Mouse (Mus musculus) embryonic fibroblast, embryonic 13.5 days (primary cell): ENCODE results near the gene Sdk1. TPM values are rescaled to one million over a fixed set of nuclear protein-coding genes. Genes with fewer than 3 reads are reported as not detected.

ENCODE experiments used
- H3K27ac ChIP-seq: 2 replicates; pipeline ENCODE4 v1.5.1; 2012; ENCODE audit warnings: low read length, control low read depth, inconsistent platforms; ENCODE audit not compliant: insufficient read depth
- H3K4me1 ChIP-seq: 2 replicates; pipeline ENCODE4 v1.6.1; 2011; ENCODE audit warnings: low read length; ENCODE audit not compliant: control insufficient read depth, insufficient read depth
- H3K4me3 ChIP-seq: 2 replicates; pipeline ENCODE4 v1.5.1; 2011; ENCODE audit warnings: mild to moderate bottlenecking, control low read depth, low read length; ENCODE audit not compliant: insufficient read depth
- CTCF ChIP-seq: IDR thresholded peaks from 2 replicates; pipeline ENCODE4 v1.5.1; 2011; ENCODE audit warnings: mild to moderate bottlenecking, control low read depth, low read length, moderate library complexity, borderline replicate concordance; ENCODE audit not compliant: insufficient read depth
- POLR2A ChIP-seq: IDR thresholded peaks from 2 replicates; pipeline ENCODE4 v1.6.1; 2011; ENCODE audit warnings: low read depth, mild to moderate bottlenecking, control low read depth, low read length, moderate library complexity
- polyA plus RNA-seq: library from polyadenylated mRNA; stranded (reverse); fragments of >200 nt; gene quantifications from 2 replicates; pipeline ENCODE4 v1.2.4, GENCODE M21; 2011; ENCODE audit warnings: low read depth; ENCODE audit not compliant: missing spikeins, insufficient read length

The Sdk1 gene
- polyA plus RNA-seq, 1 experiment: 6.7 TPM

DNA sequence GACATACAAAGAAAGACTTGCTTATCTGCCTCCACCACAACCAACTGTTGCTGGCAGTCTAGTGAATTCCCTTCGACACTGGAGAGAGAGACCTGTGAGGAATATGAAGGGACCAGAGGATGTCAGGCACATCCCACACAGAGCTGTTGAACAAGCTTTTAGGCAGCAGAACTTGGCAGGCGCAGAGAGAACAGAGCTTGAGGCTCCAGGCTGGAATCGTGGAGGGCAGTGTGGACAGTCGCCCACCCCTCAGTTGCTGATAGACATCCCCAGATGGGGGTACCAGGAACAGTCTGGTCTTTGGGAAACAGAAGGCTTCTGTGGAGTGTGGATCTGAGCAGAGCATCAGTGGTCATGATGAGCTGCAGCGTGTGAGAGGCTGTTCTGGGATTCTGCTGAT is 747.4 kb downstream of the Sdk1 start:
- Histone ChIP-seq H3K4me3 (no peak overlapping the region), H3K27ac (no peak overlapping the region), H3K4me1 (no peaks in the 10 kb centered on the region)
- no peak for TF ChIP-seq POLR2A

- Histone ChIP-seq H3K4me3 (no peak overlapping the region), H3K4me1 (no peaks in the 10 kb centered on the region), H3K27ac (no peak overlapping the region)
- TF ChIP-seq POLR2A: no peak
- TF ChIP-seq CTCF: no peak
Observed at GRCm38 (mm10) chr5:141994192-141994591, 752.9 kb downstream of the Sdk1 start.

GRCm38 (mm10) chr5:142000247-142000646 is 759.0 kb downstream of the Sdk1 start:
- TF ChIP-seq CTCF (no peak), POLR2A (no peak)
- Histone ChIP-seq H3K27ac (no peak overlapping the region), H3K4me1 (no peaks in the 10 kb centered on the region), H3K4me3 (no peak overlapping the region)

- no peak overlapping the region for H3K27ac ChIP-seq
- no peak for TF ChIP-seq CTCF
- TF ChIP-seq POLR2A: no peak
- H3K4me1 ChIP-seq: no peaks in the 10 kb centered on the region
- H3K4me3 ChIP-seq: no peak overlapping the region
Observed at GRCm38 (mm10) chr5:142001131-142001530, 759.8 kb downstream of the Sdk1 start.

- TF ChIP-seq CTCF: no peak
- no peak for TF ChIP-seq POLR2A
- H3K4me1 ChIP-seq: no peaks in the 10 kb centered on the region
- no peak overlapping the region for H3K27ac ChIP-seq
- H3K4me3 ChIP-seq: no peak overlapping the region
Observed at GRCm38 (mm10) chr5:142001973-142002372, 760.7 kb downstream of the Sdk1 start.

- Histone ChIP-seq H3K4me3 (no peak overlapping the region), H3K4me1 (no peaks in the 10 kb centered on the region), H3K27ac (no peak overlapping the region)
- TF ChIP-seq POLR2A (no peak), CTCF (no peak)
Observed at GRCm38 (mm10) chr5:142010189-142010588, 768.9 kb downstream of the Sdk1 start.

DNA sequence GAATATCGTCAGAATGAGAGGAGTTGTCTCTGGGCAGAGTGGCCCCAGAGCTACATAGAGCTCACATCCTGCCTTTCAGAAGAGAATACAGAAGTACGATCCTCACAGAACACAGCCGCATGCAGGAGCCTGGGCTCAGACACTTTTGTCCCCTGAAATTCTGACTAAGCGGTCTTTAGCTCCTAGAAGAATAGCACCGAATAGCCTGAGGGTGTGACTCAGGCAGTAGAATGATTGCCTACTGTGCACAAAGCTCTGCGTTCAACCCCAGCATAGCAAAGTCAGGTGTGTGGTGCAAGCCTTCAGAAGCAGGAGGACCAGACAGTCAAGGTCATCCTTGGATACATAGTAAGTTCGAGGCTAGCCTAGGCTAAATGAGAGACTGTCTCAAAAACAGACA is 775.7 kb downstream of the Sdk1 start:
- Histone ChIP-seq H3K4me3 (no peak overlapping the region), H3K4me1 (no peaks in the 10 kb centered on the region), H3K27ac (no peak overlapping the region)
- no peak for TF ChIP-seq POLR2A
- TF ChIP-seq CTCF: no peak

- Histone ChIP-seq H3K4me3 (no peak overlapping the region), H3K4me1 (no peaks in the 10 kb centered on the region), H3K27ac (no peak overlapping the region)
- TF ChIP-seq POLR2A (no peak), CTCF (no peak)
Observed at GRCm38 (mm10) chr5:142022877-142023580, 781.7 kb downstream of the Sdk1 start.

GRCm38 (mm10) chr5:142024448-142024847 is 783.2 kb downstream of the Sdk1 start:
- TF ChIP-seq CTCF (no peak), POLR2A (no peak)
- no peaks in the 10 kb centered on the region for H3K4me1 ChIP-seq
- no peak overlapping the region for H3K4me3 ChIP-seq
- no peak overlapping the region for H3K27ac ChIP-seq

- Histone ChIP-seq H3K4me1 (no peaks in the 10 kb centered on the region), H3K4me3 (no peak overlapping the region), H3K27ac (no peak overlapping the region)
- TF ChIP-seq CTCF (no peak), POLR2A (no peak)
Observed at GRCm38 (mm10) chr5:142036536-142036935, 795.2 kb downstream of the Sdk1 start.

DNA sequence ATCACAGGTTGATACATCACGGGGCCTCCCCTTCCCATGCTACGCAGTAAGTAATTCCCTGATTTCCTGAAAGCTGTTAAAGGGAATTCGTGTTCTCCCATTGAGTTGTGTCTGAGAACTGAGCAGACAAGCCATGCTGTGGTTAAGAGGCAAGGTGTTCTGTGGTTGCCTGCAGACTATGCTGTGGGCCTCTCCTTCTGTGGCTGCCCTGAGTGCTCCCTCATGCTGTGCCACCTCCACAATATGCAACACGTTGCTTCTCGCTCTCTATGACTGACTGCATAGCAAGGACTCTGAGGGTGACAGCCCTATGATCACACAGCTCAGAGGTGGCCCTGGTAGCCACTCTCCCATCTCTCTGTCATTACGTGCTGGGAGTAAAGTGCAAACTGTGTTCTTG is 797.9 kb downstream of the Sdk1 start:
- TF ChIP-seq CTCF (no peak), POLR2A (no peak)
- Histone ChIP-seq H3K4me1 (no peaks in the 10 kb centered on the region), H3K4me3 (no peak overlapping the region), H3K27ac (no peak overlapping the region)
